Mouse (Mus musculus) urinary bladder, postnatal 10 days (tissue): ENCODE results near the gene Gm11077.

Experiments used
- DNase-seq: peaks from one replicate; pipeline ENCODE4 v3.0.0; 2022; ENCODE audit warnings: low spot score

Gm11077 gene

DNA sequence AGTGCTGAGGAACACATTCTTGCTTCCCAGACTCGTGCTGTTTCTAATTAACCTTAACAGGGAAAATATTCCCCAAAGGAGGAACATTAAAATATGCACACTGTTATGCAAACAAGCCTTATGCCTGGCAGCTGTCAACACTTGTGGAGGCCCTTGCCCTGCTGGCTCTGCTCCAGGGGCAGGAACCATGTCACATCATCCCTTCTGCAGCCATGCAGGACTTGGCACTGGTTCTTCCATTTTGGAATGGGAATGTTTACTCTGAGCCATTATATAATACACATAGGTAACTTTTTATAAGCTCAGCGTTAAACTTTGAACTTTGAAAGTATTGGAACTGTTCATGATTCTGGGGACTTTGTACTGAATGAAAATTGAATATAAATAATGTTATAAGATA, 18.5 kb downstream of the Gm11077 start:
- no peak for DNase-seq

DNA sequence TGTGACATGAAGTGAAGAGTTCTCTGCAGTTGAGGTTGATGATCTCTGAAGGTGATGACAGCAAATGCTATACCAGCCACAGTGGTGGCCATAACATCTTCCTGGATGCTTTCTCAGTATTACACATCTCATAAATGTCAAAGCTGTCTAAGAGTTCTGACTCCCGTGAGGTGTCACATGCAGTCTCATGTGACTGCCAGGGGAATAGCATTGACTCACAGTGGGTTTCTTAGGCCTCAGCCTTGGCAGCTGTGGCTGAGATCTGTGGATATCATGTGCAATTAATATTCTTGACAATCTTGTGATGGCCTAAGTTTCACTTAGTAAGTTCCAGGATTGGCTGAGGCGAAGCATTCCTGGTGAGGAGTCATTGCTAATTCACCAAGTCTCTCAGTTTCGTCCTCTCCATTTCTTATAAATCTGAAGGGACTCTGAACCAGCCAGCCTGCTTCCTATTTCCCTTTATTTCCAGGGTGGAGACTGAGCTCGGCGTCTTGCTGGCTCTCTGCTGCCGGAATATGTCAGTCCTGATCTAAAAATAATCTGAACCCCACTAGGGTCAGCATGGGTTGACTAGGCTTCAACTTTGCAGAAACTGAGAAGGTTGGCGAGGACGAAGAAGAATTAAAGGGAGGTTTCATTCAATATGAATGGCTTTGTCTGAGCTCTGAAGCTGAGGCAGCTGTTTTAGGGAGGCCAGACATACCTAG, 21.4 kb downstream of the Gm11077 start:
- no peak for DNase-seq

DNA sequence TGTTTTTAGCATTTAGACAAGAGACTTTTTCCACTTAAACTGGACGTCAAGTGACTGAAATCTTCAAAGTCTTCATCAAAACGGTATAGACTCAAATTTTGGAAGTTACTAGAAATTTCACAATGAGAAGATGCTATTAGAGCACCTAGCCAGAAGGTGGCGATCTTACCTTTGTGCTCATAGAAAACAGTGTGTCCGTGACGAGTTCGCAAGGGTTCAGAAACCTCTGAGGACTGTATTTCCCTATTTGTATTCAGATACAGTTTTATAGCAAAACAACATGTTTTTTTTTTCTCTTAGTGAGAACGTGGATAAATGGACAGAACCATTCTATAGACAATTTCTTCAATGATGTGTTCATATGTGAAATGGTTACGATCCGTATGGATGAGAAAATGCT, 37.3 kb downstream of the Gm11077 start:
- no peak for DNase-seq

DNA sequence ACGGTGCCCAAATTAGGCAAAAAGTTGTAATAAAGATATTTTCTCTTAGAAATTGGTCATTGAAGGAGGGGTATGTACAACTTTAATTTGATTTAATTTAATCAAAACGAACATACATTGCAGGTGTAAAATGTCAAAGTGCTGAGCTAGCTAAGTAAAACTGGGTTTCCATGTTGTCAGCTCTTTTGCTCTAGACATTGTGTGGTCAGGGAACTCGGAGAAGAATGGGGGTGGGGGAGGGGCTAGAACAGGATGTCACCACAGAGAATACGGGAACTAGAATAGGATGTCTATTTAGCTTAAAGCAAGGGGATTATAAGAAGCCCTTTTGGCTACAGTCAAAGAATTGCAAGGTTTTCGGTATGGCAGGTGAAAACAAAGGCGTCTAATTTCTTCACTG, 38.2 kb downstream of the Gm11077 start:
- DNase-seq = no peak

DNA sequence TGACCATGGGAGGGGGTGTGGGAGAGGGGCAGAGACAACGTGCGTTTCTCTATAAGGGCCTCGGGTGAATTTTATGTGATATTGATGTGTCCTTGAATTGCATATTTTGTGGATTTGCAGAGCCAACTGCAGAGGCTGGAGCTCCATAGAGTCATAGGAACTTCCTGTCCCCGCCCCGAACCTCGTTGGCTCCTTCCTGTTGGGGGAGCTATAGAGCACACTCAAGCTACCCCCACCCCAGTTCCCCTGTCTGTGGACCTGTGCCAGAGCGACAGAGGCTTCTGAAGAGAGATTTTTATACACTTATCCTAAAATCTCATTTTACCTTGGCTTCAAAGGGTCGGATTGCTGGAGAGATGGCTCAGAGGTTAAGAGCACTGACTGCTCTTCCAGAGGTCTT, 39.1 kb downstream of the Gm11077 start:
- no peak for DNase-seq

DNA sequence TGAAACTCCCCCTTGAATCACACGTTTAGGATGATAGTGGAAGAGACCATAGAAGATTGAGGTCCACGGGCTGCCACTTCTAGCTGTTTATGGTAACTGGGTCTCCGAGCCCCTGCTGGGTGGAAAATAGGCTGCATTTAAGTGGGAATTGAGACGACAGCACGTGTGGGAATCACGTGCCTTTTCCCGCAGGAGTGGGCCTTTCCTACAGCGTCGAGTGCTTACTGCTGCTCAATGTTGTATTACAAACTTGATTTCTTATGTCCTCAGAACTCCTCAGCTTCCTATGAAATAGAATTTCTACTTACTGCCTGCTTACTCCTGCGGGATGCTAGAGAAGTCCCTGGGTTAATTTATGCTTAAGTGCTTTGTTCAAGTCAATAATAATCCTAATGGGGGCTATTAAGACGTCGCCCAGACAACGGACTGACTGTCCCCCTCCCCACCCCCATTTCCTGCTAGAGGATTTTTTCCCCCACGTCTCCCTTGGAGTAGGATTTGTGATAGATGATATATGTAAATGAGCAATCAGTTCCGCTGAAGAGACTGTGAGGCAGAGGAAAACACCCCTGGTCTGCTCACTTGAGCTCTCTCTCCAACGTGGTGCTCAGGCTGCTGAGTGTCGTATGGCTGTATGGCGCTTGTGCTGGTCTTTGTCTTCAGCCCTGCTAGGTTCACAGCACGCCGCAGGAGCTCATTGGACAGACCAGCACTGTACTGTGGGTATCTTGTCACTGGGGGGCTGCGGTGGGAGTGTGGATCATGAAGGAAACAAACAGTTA, 40.0 kb downstream of the Gm11077 start:
- no peak for DNase-seq

DNA sequence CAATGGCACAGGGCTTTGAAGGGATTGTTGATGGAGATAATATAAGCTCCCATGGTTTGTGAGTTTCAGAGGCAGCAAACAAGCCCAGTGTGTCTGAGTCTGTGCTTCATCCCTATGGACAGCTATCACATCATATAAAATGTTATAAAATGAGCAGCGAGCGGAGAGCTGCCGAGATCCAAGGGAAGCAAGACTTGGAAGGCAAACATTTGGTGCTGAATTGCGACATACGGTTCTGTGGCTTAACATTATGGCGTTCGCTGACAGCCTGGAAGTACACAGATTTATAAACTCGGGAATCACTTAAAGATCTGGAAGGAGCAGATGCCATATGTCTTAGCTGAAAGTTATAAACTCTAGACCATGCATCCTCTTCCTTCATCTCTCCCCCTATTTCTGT, 47.2 kb downstream of the Gm11077 start:
- DNase-seq = no peak

DNA sequence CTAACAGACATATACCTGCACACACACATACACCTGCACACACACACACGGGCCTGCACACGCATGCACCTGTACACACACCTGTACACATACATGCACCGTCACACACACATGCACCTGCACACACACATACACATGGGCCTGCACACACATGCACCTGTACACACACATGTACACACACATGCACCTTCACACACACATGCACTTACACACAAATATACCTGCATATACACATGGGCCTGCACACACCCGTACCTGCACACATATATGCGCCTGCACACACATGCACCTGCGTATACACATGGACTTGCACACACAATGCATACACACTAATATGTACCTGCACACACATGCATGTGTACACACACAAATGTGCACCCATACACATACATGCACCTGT, 53.4 kb downstream of the Gm11077 start:
- no peak for DNase-seq

DNA sequence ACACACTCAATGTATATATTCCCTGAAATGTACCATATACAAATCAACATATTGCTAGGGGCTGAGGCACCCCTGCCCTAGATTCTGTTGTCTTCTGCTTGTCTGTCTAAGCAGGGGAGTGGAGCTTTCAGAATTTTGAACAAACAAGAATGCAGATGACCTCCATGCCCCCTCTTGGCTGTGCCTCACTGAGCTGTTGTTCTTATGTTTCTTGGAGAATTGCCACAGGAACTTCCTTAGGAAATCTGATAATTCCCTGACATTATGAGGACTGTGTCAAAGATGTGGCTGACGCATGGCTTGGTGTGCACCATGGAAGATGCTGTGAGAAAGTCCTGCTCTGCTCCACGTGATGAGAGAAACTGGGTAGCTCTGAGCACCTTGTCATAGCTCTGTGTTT, 57.0 kb downstream of the Gm11077 start:
- DNase-seq = no peak

DNA sequence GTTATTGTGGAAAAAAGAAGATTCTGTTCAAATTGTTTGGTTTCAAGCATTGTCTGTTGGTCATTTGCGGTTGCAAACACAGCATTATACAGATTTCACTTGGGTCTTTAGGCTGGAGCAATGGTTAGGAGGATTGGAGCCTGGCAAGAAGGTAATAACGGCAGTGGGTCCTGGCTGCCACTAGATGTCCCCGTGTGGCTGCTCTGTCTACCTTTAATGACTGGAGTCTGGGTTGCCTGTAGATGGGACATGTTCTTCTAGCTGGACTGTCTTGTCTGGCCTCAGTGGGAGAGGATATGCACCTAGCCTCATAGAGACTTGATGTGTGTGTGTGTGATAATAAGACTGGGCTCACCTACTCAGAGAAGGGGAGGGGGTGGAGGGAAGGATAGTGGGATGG, 60.8 kb downstream of the Gm11077 start:
- DNase-seq = no peak

DNA sequence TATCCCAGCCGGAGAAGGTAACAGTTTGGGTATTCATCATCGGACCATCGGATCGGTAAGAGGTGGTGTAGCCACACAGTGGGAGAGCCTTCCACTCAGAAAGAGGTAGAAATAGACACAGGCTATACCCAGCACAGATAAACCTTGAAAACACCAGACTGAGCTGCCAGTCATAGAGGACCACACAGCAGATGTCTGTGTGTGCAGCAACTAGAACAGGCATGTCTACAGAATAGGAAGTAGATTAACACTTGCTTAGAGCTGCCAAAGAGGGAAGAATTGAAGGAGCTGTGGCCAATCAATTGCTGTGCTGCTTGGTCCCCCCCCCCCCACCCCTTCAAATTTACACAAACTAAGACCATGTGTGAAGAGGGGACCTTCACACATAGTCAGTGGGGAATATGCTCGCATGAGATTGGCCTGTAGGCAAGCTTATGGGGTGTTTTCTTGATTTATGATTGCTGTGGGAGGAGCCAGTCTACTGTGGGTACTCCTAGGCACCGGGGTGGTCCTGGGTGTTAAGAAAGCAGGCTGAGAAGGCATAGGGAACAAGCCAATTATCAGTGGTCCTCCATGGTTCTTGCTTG, 64.7 kb downstream of the Gm11077 start:
- DNase-seq = no peak

DNA sequence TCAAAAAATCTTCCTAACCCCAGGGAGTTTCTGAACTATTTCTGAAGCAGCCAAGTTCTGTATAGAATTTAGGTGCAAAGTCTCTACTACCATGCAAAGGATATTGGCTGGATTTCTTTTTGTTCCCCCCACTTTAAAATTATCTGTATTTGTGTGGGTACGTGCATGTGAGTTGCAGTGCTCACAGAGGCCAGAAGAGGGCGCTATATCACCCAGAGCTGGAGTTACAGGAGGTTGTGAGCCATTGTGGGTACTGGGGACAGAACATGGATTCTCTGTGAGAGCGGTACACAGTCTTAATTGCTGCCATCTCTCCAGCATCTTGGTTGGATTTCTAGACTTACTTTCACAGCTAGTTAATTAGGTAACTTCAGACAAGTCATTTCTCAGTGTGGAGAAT, 69.8 kb downstream of the Gm11077 start:
- no peak for DNase-seq

DNA sequence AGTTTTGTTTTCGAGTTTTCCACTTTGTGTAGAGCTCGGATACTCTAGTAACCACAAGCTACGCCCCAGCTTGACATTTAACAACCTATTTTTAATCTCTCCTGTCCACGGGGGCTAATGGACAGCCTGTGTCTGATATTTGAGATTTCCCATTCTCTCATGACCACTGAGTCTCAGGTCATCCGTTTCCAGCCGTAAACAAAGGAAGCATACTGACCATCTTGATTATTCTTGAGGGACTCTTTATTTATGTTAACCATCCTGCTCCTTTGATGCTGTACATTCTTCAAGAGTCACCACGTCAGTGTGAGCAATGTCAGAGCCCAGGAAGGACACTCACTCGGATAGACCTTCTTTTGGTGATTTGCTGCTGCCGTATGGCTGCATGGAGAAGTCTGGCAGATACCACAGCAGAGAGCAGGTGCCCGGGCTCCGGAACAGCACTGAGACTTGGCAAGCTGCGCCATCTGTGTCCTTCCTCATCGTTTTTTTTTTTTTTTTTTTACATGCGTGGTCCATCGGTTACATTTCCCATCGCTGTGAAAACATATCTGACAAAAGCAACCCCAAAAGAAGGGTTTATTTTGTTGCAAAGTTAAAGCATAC, 70.5 kb downstream of the Gm11077 start:
- no peak for DNase-seq

DNA sequence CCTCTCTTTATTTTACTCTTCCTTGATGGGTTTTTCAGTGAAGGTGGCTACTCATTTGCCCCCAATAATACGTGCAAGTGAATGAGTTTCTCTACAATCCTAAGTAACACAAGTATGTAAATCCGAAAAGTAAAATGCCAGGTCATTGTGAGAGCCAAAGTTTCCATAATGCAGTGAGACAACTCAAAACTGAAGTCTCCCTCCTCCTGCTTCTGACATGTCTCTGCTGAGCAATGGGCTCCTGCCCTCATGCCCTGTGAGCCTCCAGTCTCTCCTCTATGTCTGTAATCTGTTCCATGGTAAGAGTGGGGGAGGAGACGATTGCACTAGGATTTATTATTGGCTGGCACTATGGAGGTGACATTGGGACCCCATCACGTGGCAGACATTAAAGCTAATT, 71.5 kb downstream of the Gm11077 start:
- no peak for DNase-seq
